Mouse (Mus musculus) midbrain, postnatal 0 days (tissue): ENCODE results near the gene Notch1. TPM values are rescaled to one million over a fixed set of nuclear protein-coding genes. Genes with fewer than 3 reads are reported as not detected.

Experiments
- ATAC-seq: fragments of 200-750 bp; cut with Nextera tagmentation; 2 replicates; pipeline ENCODE4 v1.8.0; 2017; ENCODE audit warnings: moderate number of reproducible peaks, mild to moderate bottlenecking, moderate TSS enrichment, moderate library complexity; ENCODE audit not compliant: low FRiP score
- DNase-seq: peaks from one replicate; pipeline ENCODE4 v3.0.0-alpha.2; 2015; ENCODE audit warnings: low spot score
- H3K27ac ChIP-seq: fragments of 300-500 bp; sonication (generic); 2 replicates; pipeline ENCODE4 v1.5.1; 2014; ENCODE audit warnings: low read depth, mild to moderate bottlenecking, low read length, mixed read lengths
- H3K27me3 ChIP-seq: fragments of 300-500 bp; sonication (generic); 2 replicates; pipeline ENCODE4 v1.6.1; 2014; ENCODE audit warnings: low read length, control low read depth, mixed read lengths; ENCODE audit not compliant: insufficient read depth
- H3K36me3 ChIP-seq: fragments of 300-500 bp; sonication (generic); 2 replicates; pipeline ENCODE4 v1.6.1; 2014; ENCODE audit warnings: low read length, control low read depth, mixed read lengths; ENCODE audit not compliant: insufficient read depth
- H3K4me1 ChIP-seq: fragments of 300-500 bp; sonication (generic); 2 replicates; pipeline ENCODE4 v1.6.1; 2014; ENCODE audit warnings: mild to moderate bottlenecking, control low read depth, antibody characterized with exemption, low read length, mixed read lengths; ENCODE audit not compliant: insufficient read depth
- H3K4me2 ChIP-seq: fragments of 300-500 bp; sonication (generic); 2 replicates; pipeline ENCODE4 v1.6.1; 2014; ENCODE audit warnings: low read depth, mild to moderate bottlenecking, low read length, mixed read lengths; ENCODE audit not compliant: poor library complexity, severe bottlenecking
- H3K4me3 ChIP-seq: fragments of 300-500 bp; sonication (generic); 2 replicates; pipeline ENCODE4 v1.5.1; 2014; ENCODE audit warnings: low read depth, mild to moderate bottlenecking, low read length, moderate library complexity
- H3K9ac ChIP-seq: fragments of 300-500 bp; sonication (generic); replicated peaks from 2 replicates; pipeline ENCODE4 v1.6.1; 2014; ENCODE audit warnings: mild to moderate bottlenecking, low read length, moderate library complexity, mixed read lengths; ENCODE audit not compliant: poor library complexity, severe bottlenecking
- H3K9me3 ChIP-seq: fragments of 300-500 bp; sonication (generic); 2 replicates; pipeline ENCODE4 v1.6.1; 2016; ENCODE audit warnings: low read length, control low read depth
- CTCF ChIP-seq: IDR thresholded peaks from 2 replicates; pipeline ENCODE4 v1.5.1; 2016; ENCODE audit warnings: antibody characterized with exemption, mild to moderate bottlenecking
- WGBS: fragments of 180-500 bp; shearing (Covaris S2); extraction: QIAGEN DNeasy Blood & Tissue Kit; methylation state at CpG from one replicate; pipeline ENCODE4 v1.1.7; 2014; 5-methylcytosine and 5-hydroxymethylcytosine counted together
- polyA plus RNA-seq: library from polyadenylated mRNA; unstranded; fragments of >200 nt; fragmentation: Nextera tagmentation; extraction: Ambion mirVana; gene quantifications from 2 replicates; pipeline ENCODE4 v1.2.1, GENCODE M21; 2015
- total RNA-seq: library from RNA; depleted of rRNA; stranded (reverse); fragments of >200 nt; gene quantifications from 2 replicates; pipeline ENCODE4 v1.2.3, GENCODE M21; 2014

The Notch1 gene
- total and polyA plus RNA-seq, 2 experiments from 2014 or later: 7.6 to 65.8 TPM

- Histone ChIP-seq H3K27ac (no peak overlapping the region), H3K4me1 (peaks cover 11% of the 10 kb centered on the region; the same call in 1 of the 2 replicates), H3K4me3 (no peak overlapping the region), H3K36me3 (peaks cover 14% of the 10 kb centered on the region), H3K9ac (no peak overlapping the region), H3K9me3 (no peaks in the 10 kb centered on the region), H3K27me3 (no peaks in the 10 kb centered on the region), H3K4me2 (no peak overlapping the region)
- DNase-seq (peak; percentile 79), ATAC-seq (no peak; the same call in 1 of the 2 replicates)
- no peak for TF ChIP-seq CTCF
- 68% methylated on average over 2 of the region's 2 CpGs for WGBS
These were observed 37.7 kb downstream of the Notch1 start for GRCm38 (mm10) chr2:26478685-26479205.

- H3K27me3 ChIP-seq: no peaks in the 10 kb centered on the region
- no peak for ATAC-seq
- H3K9me3 ChIP-seq: no peaks in the 10 kb centered on the region
- no peak for TF ChIP-seq CTCF
- 97% methylated on average over 7 of the region's 7 CpGs for WGBS
- H3K36me3 ChIP-seq: peaks cover 14% of the 10 kb centered on the region
- no peak overlapping the region for H3K4me3 ChIP-seq
- no peak for DNase-seq
- H3K27ac ChIP-seq: no peak overlapping the region
- peaks cover 7% of the 10 kb centered on the region; the same call in 1 of the 2 replicates for H3K4me1 ChIP-seq
- H3K9ac ChIP-seq: no peak overlapping the region
- no peak overlapping the region for H3K4me2 ChIP-seq
These were observed 38.6 kb downstream of the Notch1 start for GRCm38 (mm10) chr2:26477911-26478310.

- Histone ChIP-seq H3K9me3 (no peaks in the 10 kb centered on the region), H3K4me2 (no peak overlapping the region), H3K9ac (peak overlapping the region; percentile 24; the same call in 1 of the 2 replicates), H3K27me3 (no peaks in the 10 kb centered on the region), H3K4me3 (no peak overlapping the region), H3K27ac (peak overlapping the region; percentile 67), H3K36me3 (peaks cover 9% of the 10 kb centered on the region), H3K4me1 (peaks cover 7% of the 10 kb centered on the region; the same call in 1 of the 2 replicates)
- ATAC-seq (peak; percentile 57), DNase-seq (peak; percentile 82)
- WGBS: 63% methylated on average over 13 of the region's 13 CpGs
- TF ChIP-seq CTCF: peak; percentile 46
These were observed 40.7 kb downstream of the Notch1 start for GRCm38 (mm10) chr2:26475505-26476430.

GRCm38 (mm10) chr2:26474789-26475504, 41.5 kb downstream of the Notch1 start:
- H3K9ac ChIP-seq: 0 out of 2 replicates have a peak overlapping the region, but pooled peaks have one; percentile 24
- peaks cover 6% of the 10 kb centered on the region for H3K36me3 ChIP-seq
- H3K4me1 ChIP-seq: peaks cover 7% of the 10 kb centered on the region; the same call in 1 of the 2 replicates
- WGBS: 33% methylated on average over 9 of the region's 9 CpGs
- TF ChIP-seq CTCF: peak; percentile 43
- H3K4me3 ChIP-seq: no peak overlapping the region
- no peak; the same call in 1 of the 2 replicates for ATAC-seq
- H3K9me3 ChIP-seq: no peaks in the 10 kb centered on the region
- no peak overlapping the region for H3K4me2 ChIP-seq
- DNase-seq: no peak
- peak overlapping the region; percentile 67; the same call in 1 of the 2 replicates for H3K27ac ChIP-seq
- no peaks in the 10 kb centered on the region for H3K27me3 ChIP-seq

- H3K9me3 ChIP-seq: no peaks in the 10 kb centered on the region
- 76% methylated on average over 11 of the region's 11 CpGs for WGBS
- H3K36me3 ChIP-seq: no peaks in the 10 kb centered on the region; the same call in 1 of the 2 replicates
- no peaks in the 10 kb centered on the region for H3K27me3 ChIP-seq
- DNase-seq (peak; percentile 72), ATAC-seq (no peak)
- no peak overlapping the region for H3K4me2 ChIP-seq
- no peak overlapping the region for H3K4me3 ChIP-seq
- no peak overlapping the region for H3K27ac ChIP-seq
- TF ChIP-seq CTCF: no peak
- H3K9ac ChIP-seq: no peak overlapping the region
- no peaks in the 10 kb centered on the region for H3K4me1 ChIP-seq
These were observed 44.0 kb downstream of the Notch1 start for GRCm38 (mm10) chr2:26472312-26473090.
